Mouse (Mus musculus): ENCODE measurements around the gene Abi1.
"Not testable (repeated sequence)": the region's sequence is repeated elsewhere in the genome, so short reads cannot be mapped to it uniquely, and the experiment has no call there.

The Abi1 gene

DNA sequence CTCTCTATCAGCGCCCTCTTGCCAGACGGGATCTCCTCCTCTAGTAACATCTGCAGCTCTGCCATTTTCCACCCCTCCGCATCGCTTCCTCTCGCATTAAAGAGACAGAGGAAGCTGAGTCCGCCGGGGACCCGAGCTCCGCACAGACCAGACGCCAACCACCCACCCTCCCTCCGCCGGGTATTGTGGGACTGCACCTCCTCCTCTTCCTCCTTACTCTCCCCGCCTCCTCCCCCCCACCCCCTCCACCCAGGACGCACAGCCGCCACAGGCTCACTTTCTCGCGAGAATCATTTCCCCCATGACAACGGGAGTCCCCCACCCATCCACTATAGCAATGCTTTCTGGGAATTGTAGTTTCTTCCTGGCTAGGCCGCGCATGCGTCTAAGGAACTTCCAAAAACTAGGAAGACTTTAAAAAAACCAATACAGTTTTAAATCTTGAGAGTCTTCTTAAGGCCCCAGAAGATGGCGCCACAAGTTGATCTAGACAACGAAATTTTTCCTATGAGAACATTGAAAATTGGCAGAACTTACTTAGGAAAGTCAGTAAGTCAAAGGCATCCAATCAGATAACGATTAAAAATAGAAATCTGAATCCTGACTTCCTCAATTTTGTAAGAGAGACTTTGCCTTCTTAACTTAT is at the start of gene Abi1:
Gene Abi1 (minus strand): TSS at position 241 of the 646 bp plus-strand sequence.
- peak in 1 of 2 experiments; percentile 91 for DNase-seq (ENCODE audit: low spot score in 2 of 2)

DNA sequence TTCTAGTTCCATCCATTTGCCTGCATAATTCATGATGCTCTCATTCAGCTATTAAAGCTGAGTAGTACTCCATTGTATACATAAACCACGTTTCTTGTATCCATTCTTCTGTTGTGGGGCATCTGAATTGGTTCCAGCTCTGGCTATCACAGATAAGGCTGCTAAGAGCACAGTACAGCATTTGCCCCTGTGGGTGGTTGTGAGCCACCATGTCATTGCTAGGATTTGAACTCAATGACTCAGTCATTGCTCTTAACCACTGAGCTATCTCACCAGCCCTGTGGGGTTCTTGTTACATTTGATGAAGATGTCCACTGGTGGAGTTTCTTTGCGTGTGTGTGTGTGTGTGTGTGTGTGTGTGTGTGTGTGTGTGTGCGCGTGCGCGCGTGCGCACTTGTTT is 44.5 kb upstream of the Abi1 start:
- DNase-seq (ENCODE audit: low spot score in 2 of 2) = no peak

DNA sequence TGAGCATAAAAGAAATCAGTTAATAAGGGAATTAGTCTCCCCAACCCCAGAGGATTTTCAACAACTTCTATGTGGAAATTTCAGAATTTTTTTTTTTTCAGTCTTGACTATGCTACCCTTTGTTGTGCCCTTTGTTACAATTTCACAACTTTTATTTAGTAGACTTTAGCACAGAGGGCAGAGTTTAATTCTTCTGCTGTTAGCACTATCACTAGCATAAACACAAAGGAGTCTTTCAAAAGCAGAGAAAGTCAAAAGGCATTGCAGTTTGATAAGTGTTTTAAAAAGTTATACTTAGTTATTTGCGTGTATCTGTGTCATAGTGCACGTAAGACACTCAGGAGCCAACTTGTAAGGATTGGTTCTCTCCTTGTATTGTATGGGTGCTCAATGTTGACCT is 38.5 kb upstream of the Abi1 start:
- DNase-seq (ENCODE audit: low spot score in 2 of 2) = no peak

DNA sequence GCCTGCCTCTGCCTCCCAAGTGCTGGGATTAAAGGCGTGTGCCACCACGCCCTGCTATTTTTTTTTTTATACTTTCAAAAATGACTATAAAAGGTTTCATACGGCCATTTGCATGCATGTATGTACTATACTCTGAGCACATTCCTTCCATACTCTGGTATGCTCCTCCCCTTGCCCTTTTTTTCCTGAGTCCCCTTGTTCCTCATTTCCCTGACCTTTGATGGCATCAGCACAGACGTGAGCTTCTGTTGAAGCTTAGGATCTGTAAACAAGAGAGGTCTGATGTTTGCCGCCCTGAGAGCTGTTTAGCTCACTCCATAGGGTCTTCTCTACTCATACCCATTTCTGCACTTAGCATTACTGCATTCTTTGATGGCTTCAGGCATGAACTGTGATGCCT is 37.7 kb upstream of the Abi1 start:
- no peak for DNase-seq (ENCODE audit: low spot score in 2 of 2)

DNA sequence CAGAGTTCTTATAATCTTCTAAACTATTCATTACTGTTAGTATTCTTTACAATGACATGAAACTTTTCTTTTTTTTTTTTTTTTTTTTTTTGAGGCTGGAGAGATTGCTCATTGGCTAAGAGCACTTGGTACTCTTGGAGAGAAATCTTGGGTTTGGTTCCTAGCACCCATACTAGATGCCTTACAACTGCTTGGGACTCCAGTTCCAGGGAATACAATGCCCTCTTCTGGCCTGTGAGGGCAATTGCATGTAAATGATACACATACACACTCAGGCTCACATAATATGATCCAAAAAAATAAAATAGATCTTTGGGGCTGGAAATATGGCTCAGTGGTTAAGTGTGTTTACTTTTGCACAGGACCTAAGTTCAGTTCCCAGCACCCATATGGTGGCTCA is 36.7 kb upstream of the Abi1 start:
- no peak for DNase-seq (ENCODE audit: low spot score in 2 of 2)

DNA sequence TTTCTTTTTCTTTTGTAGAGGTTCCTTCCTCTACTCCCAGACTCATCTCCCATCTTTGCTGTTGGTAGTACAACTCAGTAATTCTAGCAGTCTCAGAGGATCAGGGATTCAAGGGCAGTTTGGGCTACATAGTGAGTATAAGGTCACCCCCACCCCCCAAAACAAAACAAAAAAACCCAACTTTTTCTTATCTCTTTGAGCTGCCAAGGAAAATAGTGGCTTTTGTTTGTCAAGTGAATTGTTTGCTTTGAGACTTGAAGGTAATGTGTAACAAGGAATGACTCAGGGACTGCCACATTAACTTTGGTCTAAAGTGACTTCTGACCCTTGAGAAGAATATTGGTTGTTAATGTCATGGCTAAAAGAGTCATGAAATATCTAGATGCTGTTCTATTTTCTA is 35.8 kb upstream of the Abi1 start:
- no peak for DNase-seq (ENCODE audit: low spot score in 2 of 2)

DNA sequence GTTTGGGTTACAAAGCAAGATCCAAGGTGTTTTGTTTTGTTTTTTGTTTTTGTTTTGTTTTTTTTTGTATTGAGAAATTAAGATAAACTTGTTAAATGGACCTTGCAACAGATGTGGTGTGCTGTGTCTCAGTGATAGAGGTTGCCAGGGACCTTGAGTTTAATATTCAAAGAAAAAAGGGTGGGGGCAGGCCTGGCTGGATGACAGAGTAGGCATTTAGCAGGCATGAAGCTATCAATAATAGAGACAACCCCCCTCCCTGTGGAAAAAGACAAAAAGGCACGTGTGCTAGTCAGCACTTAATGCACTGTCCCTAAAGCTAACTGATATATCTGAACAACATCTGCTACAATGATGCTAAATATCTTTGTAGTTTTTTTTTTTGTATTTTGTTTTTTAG is 31.4 kb upstream of the Abi1 start:
- no peak for DNase-seq (ENCODE audit: low spot score in 2 of 2)

DNA sequence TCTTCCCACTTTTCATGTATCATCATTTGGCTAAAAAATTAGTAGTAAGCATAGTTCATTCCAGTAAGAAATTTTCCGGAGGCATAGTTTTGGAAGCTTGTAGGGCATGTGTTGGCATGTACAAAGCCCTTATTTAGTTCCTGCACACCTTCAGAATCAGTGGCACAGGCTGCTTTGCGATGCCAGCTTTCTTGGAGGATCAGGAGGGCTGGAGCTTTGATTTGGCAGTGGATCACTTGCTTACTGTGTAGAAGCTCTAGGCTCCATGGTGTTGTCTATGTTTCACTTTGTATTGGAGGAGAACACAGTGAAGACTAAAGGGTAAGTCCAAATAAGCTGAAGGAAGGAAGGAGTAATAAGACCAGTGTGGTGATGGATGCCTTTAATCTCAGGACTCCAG is 30.4 kb upstream of the Abi1 start:
- DNase-seq (ENCODE audit: low spot score in 2 of 2) = no peak

DNA sequence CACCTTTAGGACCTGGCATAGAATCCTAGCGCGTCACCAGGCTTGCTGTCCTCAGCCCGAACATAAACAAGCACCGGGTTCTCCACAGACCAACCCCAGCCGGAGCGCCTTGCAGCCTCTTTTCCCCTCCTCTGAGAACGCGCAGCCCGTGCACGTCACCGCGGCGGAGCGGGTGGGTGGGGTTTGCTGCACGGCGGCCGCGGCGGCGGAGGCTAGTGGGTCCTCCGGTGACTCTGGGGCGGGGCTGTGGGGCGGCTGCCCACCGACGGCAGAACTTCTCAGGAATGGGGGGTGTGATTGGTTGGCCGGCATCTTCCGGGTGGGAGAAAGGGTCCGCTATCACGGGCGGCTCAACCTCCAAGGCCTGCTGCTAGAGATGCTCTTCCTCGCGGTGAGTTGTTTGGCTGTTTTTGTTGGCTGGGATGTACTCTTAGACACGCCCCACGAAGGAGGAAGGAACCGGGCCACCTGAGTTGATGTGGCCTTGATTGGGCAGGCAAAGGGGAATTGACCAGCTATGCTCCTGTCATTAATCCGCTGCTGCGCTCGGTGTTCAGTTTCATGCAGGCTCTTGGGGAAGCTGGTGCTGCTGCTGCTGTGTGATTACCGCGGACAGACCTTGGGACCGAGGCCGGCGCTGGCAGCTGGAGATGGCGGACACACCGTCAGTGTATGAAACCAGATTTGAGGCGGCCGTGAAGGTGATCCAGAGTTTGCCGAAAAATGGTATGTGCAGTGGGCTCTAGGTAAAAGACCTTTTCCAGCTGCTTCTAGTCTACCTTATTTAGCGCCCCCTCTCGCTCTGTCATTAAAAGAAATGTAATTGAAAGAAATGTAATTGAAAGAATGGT is 29.1 kb upstream of the Abi1 start:
- peak; percentile 94 to 96 for DNase-seq (ENCODE audit: low spot score in 2 of 2)

DNA sequence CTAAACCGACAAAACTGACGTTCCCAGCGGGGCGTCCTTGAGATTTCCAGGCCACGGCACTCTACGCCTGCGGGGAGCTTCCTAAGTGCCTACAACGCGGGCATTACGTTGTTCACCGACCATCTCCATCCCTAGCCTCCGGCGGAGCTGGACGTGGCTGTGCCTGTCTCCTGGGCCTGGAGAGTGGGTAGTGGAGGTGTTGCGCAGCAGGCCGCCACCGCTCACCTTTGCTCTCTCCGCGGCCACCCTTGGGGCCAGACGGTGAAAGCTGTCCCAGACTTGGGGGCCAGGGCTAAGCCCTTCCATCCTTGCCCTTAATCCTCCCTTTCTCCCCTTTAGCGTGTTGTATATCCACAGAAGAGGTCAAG is 28.3 kb upstream of the Abi1 start:
- peak in 1 of 2 experiments; percentile 63 for DNase-seq (ENCODE audit: low spot score in 2 of 2)

DNA sequence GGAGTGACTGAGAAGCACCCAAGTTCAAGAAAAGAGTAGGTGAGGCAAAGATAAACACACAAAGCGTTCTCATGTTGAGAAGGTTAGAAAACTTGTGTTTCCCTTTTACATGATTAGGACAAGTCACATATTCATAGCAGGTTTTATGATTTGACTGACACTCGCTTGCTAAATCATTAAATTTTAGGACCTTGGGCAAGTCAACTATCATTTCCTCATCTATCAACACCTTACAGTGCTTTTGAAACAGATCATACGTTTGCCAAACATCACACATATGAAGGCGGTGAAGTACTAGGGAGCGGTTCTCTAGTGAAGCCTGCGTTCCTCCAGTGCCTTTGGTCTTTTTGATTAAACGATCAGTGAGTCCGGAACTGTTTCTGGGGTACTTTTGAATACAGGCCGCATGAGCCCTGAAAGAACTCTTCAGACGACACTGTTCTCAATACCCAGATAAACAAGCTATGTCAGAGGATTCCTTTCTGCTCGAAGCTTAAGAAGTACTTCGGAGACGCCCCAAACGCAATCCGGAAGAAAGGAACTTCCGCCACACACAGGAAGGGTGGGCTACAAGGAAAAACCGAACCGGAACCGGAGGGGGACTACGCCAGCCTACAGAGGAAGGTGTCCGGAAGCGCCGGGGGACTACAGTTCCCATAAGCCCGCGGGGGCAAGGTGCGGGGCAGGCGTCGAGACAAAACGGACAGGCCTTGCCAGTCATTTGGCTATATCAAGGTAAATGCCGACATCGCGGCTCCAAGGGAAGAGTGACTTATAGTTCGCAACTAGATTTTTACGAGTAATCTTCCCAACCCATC is 27.7 kb upstream of the Abi1 start, which contains the start of gene Acbd5:
Gene Acbd5 (plus strand): TSS at position 616 of the 818 bp plus-strand sequence.
- peak; percentile 88 to 95 for DNase-seq (ENCODE audit: low spot score in 2 of 2)

DNA sequence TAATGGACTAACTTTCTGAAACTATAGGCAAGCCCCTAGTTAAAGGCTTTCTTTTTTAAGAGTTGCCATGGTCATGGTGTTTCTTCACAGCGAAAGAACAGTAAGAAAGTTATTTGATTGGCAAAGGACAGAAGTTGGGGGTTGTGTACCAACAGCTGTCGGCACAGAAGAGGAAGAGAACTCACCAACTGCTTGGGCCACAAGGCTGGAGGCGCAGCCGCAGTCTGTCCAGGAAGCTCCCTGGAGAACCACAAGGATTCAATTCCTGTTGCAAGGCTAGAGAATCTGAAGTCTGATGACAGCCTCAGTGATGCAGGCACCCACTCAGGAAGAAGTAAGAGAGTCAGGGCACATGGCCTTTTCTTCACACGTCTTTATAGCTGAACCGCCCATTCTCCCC is 12.5 kb upstream of the Abi1 start:
- peak in 1 of 2 experiments; percentile 33 for DNase-seq (ENCODE audit: low spot score in 2 of 2)

DNA sequence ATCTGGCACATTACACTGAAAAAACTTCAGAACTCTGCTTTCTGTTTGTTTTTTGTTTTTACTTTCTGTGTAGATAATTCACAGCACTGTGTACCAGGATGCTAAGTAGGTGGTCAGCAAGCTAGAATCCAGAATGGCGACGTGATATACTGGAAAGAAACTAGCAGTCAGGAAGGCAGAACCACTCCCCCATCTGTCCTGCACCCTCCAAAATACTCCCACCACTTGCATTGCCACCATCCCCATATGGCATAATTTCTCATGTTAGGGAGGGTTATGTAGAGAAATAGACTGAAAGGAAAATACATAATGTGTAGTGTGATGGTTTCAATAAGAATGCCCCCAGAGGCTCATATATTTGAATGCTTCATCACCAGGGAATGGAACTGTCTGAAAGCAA is 11.8 kb upstream of the Abi1 start:
- no peak for DNase-seq (ENCODE audit: low spot score in 2 of 2)

DNA sequence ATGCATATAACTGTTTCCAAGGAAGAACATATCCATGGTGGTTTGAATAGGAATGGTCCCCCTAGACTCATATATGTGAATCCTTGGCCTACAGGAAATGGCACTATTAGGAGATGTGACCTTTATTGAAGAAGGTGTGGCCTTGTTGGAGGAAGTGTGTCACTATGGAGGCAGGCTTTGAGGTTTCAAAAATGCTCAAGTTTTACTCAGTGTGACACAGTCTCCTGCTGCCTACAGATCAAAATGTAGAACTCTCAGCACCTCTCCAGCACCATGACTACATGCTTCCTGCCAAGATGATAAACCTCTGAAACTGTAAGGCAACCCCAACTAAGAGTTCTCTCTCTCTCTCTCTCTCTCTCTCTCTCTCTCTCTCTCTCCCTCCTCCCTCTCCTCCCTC is 8.0 kb upstream of the Abi1 start:
- peak in 1 of 2 experiments; percentile 25 for DNase-seq (ENCODE audit: low spot score in 2 of 2)

DNA sequence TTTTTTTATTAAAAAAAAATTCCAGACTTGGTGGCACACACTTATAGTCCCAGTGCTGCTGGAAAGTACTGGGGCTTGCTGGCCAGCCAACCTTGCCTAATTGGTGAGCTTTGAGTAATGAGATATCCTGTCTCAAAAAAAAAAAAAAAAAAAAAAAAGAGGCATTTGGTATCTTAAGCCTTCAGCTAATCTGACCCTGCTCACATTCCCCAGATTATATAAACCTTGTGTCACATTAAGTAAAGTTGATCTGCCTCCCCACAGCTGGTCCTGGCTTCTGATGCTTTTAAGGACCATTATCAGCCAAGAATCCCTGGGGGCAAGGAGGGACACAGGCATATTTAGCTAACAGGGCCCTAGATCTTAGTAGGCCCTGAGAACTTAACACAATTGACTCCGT is 5.7 kb upstream of the Abi1 start:
- no peak for DNase-seq (ENCODE audit: low spot score in 2 of 2)

DNA sequence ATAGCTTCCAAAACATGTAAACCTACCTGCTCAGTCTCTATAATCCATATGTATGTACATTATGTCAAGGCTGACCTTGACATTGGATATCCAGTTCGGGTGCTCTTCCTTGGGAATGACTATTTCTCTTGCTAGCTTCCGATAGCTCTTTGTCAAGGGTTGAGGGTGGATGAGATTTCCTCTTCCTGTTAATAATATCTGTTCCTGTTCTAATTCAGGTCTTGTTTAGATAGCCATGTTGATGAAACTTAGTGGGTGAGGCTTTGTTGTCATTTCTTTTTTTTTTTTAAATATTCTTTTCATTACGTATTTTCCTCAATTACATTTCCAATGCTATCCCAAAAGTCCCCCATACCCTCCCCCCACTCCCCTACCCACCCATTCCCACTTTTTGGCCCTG is 2.1 kb upstream of the Abi1 start:
- no peak for DNase-seq (ENCODE audit: low spot score in 2 of 2)

DNA sequence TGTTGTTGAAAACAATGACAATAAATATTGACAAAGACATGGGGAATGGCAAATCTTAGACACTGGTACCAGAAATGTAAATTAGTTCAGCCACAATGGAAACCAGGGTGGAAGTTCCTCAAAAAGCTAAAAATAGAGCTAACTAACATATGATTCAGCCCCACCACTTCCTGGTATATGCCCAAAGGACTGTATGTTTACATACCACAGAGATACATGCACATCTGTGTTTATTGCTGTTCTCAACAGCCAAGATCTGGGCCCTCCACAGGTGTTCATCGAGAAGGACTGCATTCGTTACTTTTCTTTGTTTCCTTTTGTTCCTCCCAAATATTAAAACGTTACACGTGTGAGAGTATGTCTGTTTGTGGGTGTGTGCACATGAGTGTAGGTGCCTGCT is 1.4 kb upstream of the Abi1 start:
- DNase-seq (ENCODE audit: low spot score in 2 of 2) = peak in 1 of 2 experiments; percentile 28

DNA sequence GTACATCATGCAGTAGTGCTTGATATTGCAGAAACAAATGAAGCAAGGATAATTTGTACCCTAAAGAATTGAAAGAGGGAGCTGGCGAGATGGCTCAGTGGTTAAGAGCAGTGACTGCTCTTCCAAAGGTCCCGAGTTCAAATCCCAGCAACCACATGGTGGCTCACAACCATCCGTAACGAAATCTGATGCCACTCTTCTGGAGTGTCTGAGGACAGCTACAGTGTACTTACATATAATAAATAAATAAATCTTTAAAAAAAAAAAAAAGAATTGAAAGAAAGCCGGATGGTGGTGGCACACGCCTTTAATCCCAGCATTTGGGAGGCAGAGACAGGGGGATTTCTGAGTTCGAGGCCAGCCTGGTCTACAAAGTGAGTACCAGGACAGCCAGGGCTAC is 649 bp upstream of the Abi1 start:
- DNase-seq (ENCODE audit: low spot score in 2 of 2) = not testable (repeated sequence)

DNA sequence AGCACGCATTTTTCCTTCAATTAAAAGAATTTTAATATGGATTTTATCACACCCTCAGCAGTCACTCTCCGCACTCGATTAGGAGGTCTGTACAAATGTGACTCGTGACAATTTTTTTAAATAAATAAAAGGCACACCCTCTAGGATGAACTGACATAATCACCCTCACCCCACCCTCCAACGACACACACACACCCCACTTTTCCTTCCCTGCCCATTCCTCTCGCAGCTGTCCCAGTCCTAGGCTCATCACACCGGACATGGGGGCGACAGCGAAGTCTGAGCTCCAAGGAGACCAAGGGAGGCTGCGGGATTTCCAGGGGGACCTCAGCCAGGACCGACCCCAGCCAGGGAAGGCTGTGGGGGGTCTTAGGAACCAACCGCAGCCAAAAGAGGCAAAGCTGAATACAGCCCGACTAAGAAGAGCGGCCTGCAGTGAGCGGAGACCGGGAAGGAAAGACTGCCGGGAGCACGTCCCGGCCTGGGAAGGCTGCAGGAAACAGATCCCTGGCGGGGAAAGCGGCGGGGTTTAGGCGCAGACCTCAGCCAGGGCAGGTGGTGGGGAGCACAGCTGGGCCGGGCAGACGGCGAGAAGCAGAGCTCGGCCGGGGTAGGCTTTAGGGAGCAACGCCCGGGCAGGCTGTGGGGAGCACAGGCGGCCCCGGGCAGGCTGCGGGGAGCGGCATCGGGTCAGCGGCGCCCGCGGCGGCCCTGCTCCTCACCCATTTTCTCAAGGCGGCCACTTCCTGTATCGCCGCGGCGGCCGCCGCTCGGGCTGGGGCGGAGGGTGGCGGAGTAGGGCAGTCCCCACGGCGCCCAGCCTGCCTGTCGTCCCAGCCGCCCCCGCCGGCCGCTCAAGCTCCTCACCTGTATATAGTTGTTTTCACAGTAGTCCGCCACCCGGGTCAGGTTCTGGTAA is 700 bp downstream of the Abi1 start:
- peak; percentile 62 to 88 for DNase-seq (ENCODE audit: low spot score in 2 of 2)

DNA sequence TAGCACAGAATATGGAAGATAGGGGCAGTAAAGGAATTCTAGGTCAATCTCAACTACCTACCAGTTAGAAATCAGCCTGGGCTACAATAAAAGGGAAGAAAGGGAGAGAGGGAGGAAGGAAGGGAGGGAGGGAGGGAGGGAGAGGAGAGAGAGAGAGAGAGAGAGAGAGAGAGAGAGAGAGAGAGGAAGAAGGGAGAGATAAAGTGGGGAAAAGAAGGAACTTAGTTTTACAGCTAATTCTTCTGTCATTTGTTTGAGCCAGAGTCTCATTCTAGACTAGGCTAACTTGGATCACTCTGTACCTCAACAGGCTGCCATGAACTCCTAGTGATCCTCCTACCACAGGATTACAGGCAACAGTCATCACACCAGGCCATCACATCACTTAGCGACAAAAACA is 4.6 kb downstream of the Abi1 start:
- DNase-seq (ENCODE audit: low spot score in 2 of 2) = no peak

DNA sequence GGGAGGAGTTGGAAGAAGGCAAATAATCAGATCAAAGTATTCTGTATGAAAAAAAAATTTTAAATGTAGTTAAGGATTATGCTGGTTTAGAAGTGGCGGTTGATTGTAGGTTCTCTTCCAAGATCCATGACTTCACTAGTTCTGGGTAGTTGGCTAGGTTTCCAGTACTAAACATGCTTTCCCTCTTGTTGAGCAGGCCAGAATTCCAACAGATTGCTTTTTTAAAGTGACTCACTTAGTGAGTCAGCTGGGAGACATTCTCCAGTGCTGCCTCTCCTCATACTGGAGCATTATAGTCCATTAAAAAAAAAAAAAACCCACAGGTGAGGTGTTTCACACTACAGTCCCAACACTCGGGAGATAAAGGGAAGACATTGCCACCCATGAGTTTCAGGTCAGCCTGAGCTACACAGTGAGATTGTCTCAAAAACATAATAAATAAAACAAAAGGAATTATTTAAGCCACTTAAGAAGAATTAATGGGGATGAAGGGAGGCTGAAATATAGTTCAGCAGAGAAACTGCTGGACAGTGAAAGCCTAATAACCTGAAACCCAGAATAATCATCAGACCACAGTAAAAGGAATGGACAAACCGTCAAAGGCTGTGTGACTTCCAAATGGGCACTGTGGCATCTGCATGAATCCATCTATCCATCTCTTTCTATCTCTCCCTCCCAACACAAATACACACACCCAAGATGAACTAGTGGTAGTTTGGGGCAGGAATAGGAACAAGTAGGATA is 5.2 kb downstream of the Abi1 start:
- DNase-seq (ENCODE audit: low spot score in 2 of 2) = no peak

All from spleen, postnatal 10 days (tissue).